Mouse (Mus musculus): ENCODE measurements at regions not wholly inside any gene's neighbourhood (a gene's known extent, or its start where the extent isn't known, plus 50 kb on each side); places are given as distances from the start of the nearest gene placed in this dataset.

DNA sequence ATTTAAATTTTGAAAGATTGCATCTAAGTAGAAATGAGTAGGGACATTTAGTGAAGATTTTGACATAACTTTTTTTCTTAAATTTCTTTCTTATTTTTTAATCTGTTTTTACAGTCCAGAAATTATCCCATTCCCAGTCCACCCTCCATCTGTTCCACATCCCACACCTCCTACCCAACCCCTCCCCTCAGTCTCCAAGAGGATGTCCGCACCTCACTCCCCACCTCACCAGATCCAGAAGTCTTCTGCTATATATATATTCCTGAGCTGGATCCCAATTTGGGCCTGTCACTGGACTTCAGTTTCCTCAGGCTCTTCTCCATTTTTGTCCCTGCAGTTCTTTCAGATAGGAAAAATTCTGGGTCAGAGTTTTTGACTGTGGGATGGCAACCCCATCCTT is 3879.6 kb upstream of the Gm7489 start:
- no peak for DNase-seq
- intact Hi-C loops (cut with DNase I) = no loop called here

- intact Hi-C loops (cut with DNase I) = loop anchor here (5.0 kb wide), 1 partner anchor 216 kb away; no protein-coding TSS in a partner anchor
- no peak for DNase-seq
These were observed 3838.1 kb upstream of the Gm7489 start for GRCm38 (mm10) chr15:50046653-50047052.

GRCm38 (mm10) chr15:50053468-50053867 is 3831.2 kb upstream of the Gm7489 start:
- intact Hi-C loops (cut with DNase I) = no loop called here

GRCm38 (mm10) chr15:50053892-50054291 is 3830.8 kb upstream of the Gm7489 start:
- intact Hi-C loops (cut with DNase I) = no loop called here
- DNase-seq = no peak

More at GRCm38 (mm10) chr15:50053468-50053867, 3831.2 kb upstream of the Gm7489 start:
- DNase-seq = no peak

DNA sequence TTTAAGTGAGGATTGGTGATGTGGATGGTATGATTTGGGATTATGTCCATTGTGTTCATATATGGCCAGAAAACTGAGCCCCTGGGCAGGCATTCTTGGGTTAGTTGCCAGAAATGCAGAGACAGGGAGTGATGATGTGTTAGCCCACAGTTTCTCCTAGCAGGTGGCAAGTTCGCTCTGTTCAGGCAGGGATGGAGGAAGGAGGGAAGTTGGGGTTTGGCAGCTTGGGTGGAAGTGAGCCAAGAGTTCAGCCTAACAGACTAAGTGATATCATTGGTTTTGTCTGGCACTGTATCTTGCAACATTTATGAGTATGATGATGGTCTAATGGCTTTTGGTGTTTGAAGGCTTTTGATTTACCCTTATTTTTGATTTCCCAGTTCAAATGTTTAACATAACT is 3806.5 kb upstream of the Gm7489 start:
- DNase-seq = no peak
- intact Hi-C loops (cut with DNase I) = no loop called here

DNA sequence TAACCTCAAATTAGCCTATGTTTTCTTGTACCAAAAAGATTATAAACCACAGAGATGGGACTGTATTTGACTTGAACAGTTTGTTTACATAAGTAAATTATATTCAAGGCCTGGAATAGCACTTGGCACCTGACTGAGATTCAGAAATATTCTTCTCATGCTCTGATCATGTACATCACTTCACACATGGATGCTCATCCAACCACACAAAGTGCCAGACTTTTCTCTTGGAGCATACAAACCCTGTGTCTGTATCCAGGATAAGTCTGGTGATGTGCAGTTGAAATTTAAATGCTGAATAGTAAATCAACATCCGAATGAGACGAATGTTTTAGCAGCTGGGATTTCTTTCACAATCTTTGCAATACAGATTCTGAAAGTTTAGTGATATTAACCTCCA is 3802.3 kb upstream of the Gm7489 start:
- no peak for DNase-seq
- intact Hi-C loops (cut with DNase I) = no loop called here

- no peak for DNase-seq
These were observed 3782.0 kb upstream of the Gm7489 start for GRCm38 (mm10) chr15:50102596-50103277.

DNA sequence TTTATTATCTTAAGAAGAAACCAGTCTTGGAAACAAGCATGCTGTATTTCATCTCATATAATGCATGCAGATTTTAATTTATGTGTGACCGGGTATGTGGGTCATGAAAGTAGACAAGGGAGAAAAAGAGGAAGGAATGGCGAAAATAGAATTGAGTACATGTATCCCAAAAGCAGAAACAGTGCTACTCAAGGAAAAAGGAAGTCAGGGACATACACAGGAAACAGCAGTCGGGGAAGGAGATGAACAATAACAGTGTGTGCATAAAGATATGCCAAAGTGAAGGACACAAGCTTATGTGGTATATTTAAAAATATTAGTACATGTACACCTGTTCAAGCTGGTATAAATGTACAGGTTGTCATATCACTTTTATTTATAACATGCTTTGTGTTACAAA is 3775.8 kb upstream of the Gm7489 start:
- intact Hi-C loops (cut with DNase I) = no loop called here
- no peak for DNase-seq

More at GRCm38 (mm10) chr15:50102596-50103277, 3782.0 kb upstream of the Gm7489 start:
- intact Hi-C loops (cut with DNase I) = no loop called here

DNA sequence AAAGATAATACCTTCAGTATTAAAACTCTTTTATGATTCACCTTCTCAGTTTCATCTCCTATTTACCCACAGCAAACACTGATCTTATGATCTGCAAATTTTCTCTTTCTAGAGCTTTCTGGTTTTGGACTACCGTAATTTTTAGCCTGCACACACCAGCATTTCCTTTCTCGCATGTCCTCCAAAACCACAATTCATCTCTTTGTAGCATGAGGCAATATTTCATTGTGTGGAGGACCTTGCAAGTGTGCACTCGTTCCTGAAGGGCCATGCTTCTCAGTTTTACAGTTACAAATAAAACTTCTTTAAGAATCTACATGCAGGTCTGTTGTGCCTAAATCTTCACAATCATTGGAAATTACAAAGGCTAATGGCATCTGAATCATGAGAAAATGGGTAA is 3730.8 kb upstream of the Gm7489 start:
- DNase-seq = no peak
- intact Hi-C loops (cut with DNase I) = no loop called here

- DNase-seq = no peak
- intact Hi-C loops (cut with DNase I) = no loop called here
These were observed 3712.4 kb upstream of the Gm7489 start for GRCm38 (mm10) chr15:50172276-50172772.

DNA sequence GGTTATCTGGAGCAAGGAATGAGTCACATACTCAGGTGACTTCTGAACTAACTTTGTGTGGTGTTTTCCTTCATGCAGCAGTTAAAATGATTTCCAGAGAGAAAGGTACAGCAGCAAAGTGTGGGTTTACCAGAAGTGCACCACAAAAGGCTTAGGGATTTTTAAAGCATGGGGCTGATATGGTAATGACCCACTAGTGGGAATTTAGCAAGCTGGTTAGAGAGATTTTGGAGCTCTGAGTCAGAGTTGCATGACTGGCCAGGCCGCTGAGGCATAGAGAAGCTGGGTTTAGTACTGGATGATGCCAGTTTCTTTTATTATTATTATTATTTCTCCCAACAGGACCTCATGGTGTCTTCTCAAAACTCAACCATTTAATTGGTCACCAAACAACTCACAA is 3701.5 kb upstream of the Gm7489 start:
- intact Hi-C loops (cut with DNase I) = no loop called here
- no peak for DNase-seq
